Mouse (Mus musculus) MEL (cell line): ENCODE measurements around the gene Hacd3.

ENCODE experiments used
- CTCF ChIP-seq, 3 experiments: IDR thresholded peaks in 2 of 3; conservative IDR thresholded peaks in 1 of 3; 2 replicates each; pipeline ENCODE4 v1.5.1; 2011 to 2012; ENCODE audit warnings: low read length in 3 of 3, low read depth in 2 of 3, mild to moderate bottlenecking in 2 of 3, improper control_type of control experiment in 1 of 3, inconsistent platforms in 1 of 3, mixed read lengths in 1 of 3, moderate library complexity in 1 of 3; ENCODE audit not compliant: control insufficient read depth in 1 of 3, insufficient read depth in 1 of 3, poor library complexity in 1 of 3, severe bottlenecking in 1 of 3
- MAX ChIP-seq: IDR thresholded peaks from 2 replicates; pipeline ENCODE4 v1.6.1; 2011; ENCODE audit warnings: low read length, improper control_type of control experiment
- NRF1 ChIP-seq: IDR thresholded peaks from 2 replicates; pipeline ENCODE4 v1.6.1; 2014; ENCODE audit warnings: low read depth, mild to moderate bottlenecking, inconsistent platforms, low read length, improper control_type of control experiment, moderate library complexity; ENCODE audit not compliant: poor library complexity, insufficient read depth, severe bottlenecking
- RAD21 ChIP-seq: IDR thresholded peaks from 2 replicates; pipeline ENCODE4 v1.6.1; 2011; ENCODE audit warnings: mild to moderate bottlenecking, low read depth, low read length, improper control_type of control experiment
- TAL1 ChIP-seq: IDR thresholded peaks from 2 replicates; pipeline ENCODE4 v1.6.1; 2012; ENCODE audit warnings: mild to moderate bottlenecking, inconsistent platforms, low read length, moderate library complexity, mixed read lengths

DNA sequence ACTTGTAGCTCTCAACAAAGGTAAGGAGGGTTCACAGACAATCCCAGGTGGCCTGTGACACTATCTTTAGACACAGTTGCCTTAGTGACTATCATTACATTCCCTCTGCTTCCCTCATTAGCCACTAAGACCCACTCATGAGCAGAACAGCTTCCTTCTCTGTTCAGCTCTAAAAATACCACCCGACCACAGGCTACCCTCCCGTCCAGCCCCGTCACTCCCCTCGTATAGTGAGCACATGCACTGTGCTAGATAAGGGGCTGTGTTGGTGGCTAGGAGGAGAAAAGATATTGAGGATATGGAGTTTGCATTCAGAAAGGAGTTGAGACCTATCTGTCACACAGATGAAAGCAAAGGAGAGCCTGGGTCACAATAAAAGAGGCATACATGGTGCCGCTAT, 83.0 kb downstream of the Hacd3 start:
- TF ChIP-seq TAL1 = peak; percentile 89
- TF ChIP-seq RAD21 = no peak; the same call in 1 of the 2 replicates
- no peak for TF ChIP-seq NRF1
- no peak for TF ChIP-seq CTCF (IDR thresholded peaks at IDR 0.05 in 2 of 3, conservative IDR thresholded peaks at IDR 0.05 in 1 of 3; ENCODE audit: control insufficient read depth in 1 of 3, insufficient read depth in 1 of 3, low read depth in 2 of 3, low read length in 3 of 3, poor library complexity in 1 of 3, severe bottlenecking in 1 of 3)
- peak; percentile 76 for TF ChIP-seq MAX
